Mouse (Mus musculus) heart, embryonic 16.5 days (tissue): ENCODE measurements around the gene Espn. TPM values are rescaled to one million over a fixed set of nuclear protein-coding genes. Genes with fewer than 3 reads are reported as not detected.
A peak's percentile ranks its signal among the peaks of the same experiment; 100 is the strongest.

Experiments
- ATAC-seq: fragments of 200-750 bp; cut with Nextera tagmentation; replicated peaks from 2 replicates; pipeline ENCODE4 v1.8.0; 2017; ENCODE audit warnings: moderate number of reproducible peaks; ENCODE audit not compliant: insufficient read depth, low FRiP score; ENCODE audit errors: extremely low read depth
- H3K27ac ChIP-seq: fragments of 300-500 bp; sonication (generic); 2 replicates; pipeline ENCODE4 v1.5.1; 2014; ENCODE audit warnings: mild to moderate bottlenecking, low read length, control low read depth, moderate library complexity
- H3K27me3 ChIP-seq: fragments of 300-500 bp; sonication (generic); 2 replicates; pipeline ENCODE4 v1.6.1; 2014; ENCODE audit warnings: low read length, mixed read lengths; ENCODE audit not compliant: control insufficient read depth, insufficient read depth
- H3K36me3 ChIP-seq: fragments of 300-500 bp; sonication (generic); 2 replicates; pipeline ENCODE4 v1.6.1; 2014; ENCODE audit not compliant: control insufficient read depth, insufficient read depth
- H3K4me1 ChIP-seq: fragments of 300-500 bp; sonication (generic); 2 replicates; pipeline ENCODE4 v1.6.1; 2014; ENCODE audit warnings: low read length, mixed read lengths; ENCODE audit not compliant: control insufficient read depth, insufficient read depth
- H3K4me2 ChIP-seq: fragments of 300-500 bp; sonication (generic); 2 replicates; pipeline ENCODE4 v1.6.1; 2014; ENCODE audit warnings: low read depth, mild to moderate bottlenecking, control low read depth, low read length
- H3K4me3 ChIP-seq: fragments of 300-500 bp; sonication (generic); 2 replicates; pipeline ENCODE4 v1.5.1; 2014; ENCODE audit warnings: mild to moderate bottlenecking, control low read depth, low read length
- H3K9ac ChIP-seq: fragments of 300-500 bp; sonication (generic); 2 replicates; pipeline ENCODE4 v1.6.1; 2014; ENCODE audit warnings: low read length, control low read depth
- H3K9me3 ChIP-seq: fragments of 300-500 bp; sonication (generic); replicated peaks from 2 replicates; pipeline ENCODE4 v1.6.1; 2016; ENCODE audit warnings: low read length; ENCODE audit not compliant: control insufficient read depth
- WGBS: fragments of 180-500 bp; shearing (Covaris S2); extraction: QIAGEN DNeasy Blood & Tissue Kit; methylation state at CpG from one replicate; pipeline ENCODE4 v1.1.7; 2014; 5-methylcytosine and 5-hydroxymethylcytosine counted together
- polyA plus RNA-seq: library from polyadenylated mRNA; unstranded; fragments of >200 nt; fragmentation: Nextera tagmentation; extraction: Ambion mirVana; gene quantifications from 2 replicates; pipeline ENCODE4 v1.2.1, GENCODE M21; 2015

Gene Espn
- polyA plus RNA-seq = 1.3 and 1.5 TPM in 2 replicates

DNA sequence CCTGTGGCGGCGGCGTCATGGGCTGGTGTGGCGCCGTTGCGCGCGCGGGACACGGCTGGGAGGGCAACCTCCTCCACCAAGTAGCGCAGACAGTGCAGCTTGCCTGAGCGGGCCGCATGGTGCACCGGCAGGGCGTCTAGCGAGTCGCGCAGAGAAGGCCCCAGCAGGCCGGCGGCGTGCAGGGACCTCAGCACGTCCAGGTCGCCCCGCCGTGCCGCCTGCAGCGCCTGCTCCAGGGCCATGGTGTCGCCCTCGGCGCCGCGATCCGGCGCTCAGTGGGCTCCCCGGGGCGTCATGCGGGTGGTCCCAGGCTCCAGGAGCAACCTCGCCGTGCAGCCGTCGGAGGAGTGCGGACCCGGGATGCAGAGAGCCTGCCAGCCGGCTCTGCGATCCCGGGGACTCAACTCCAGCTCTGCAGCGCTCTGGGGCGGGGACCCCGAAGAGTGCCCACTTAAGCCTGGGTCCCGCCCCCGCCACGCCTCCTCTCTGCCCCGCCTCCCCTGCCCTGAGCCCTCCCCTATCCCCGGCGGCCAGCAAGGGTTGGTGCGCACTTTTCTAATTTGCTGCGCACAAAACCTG, at the start of gene Espn:
Gene Espn (minus strand): TSS at position 406 of the 579 bp plus-strand sequence.
- peak within 1 kb of the TSS; percentile 63 for H3K9ac ChIP-seq
- H3K27me3 ChIP-seq = peaks cover 48% of the 10 kb centered on the region
- no peaks in the 10 kb centered on the region for H3K36me3 ChIP-seq
- under 1% methylated on average over 57 of the region's 57 CpGs for WGBS
- H3K9me3 ChIP-seq = no peaks in the 10 kb centered on the region
- peak within 1 kb of the TSS; percentile 83 for H3K4me2 ChIP-seq
- H3K27ac ChIP-seq = no peak within 1 kb of the TSS
- H3K4me1 ChIP-seq = peaks cover 15% of the 10 kb centered on the region
- ATAC-seq = peak; percentile 85
- peak within 1 kb of the TSS; percentile 58 for H3K4me3 ChIP-seq

DNA sequence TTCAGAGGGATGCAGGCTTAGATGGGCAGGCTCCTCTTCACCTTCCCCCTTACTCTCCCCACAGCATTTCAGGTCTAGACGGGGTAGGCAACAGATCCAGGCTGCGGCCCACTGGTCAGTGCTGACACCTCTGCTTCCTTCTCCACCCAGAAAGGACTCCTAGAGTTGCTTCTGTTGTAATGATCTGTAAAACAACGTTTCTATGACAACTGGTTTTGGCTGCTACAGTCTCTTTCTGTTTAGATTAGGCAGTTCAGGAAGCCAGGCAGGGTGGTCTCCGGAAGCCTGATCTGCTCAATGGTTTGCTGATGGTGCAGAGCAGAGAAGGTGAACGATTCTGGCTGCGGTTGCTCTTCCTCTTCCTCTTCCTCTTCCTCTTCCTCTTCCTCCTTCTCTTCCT, 49.3 kb upstream of the Espn start:
- Histone ChIP-seq H3K4me1 (peaks cover 39% of the 10 kb centered on the region), H3K4me2 (no peak overlapping the region), H3K9ac (no peak overlapping the region), H3K27ac (no peak overlapping the region), H3K9me3 (no peaks in the 10 kb centered on the region), H3K4me3 (no peak overlapping the region), H3K36me3 (no peaks in the 10 kb centered on the region), H3K27me3 (no peaks in the 10 kb centered on the region)
- WGBS = 46% methylated on average over 6 of the region's 6 CpGs
- peak; percentile 49; the same call in 1 of the 2 replicates for ATAC-seq

DNA sequence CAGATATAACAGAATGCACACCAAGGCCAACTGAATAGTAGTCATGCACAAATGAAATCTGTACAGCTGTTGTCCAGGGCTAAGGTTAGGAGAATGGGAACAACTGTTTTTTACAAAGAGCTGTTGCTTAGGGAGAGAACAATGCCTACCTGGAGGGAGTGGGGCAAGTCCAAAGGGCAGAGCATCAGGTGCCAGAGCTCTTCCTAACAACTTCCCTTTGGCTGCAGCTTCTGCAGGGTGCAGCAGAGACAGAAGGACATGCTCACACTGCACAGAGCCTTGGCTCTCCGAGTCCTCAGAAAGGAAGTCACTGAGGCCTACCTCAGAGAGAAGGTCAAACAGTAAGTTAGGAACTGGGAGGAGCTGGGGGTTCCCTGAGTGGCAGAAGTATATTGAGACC, 47.4 kb upstream of the Espn start:
- no peak for ATAC-seq
- WGBS = 59% methylated on average over 1 of the region's 1 CpGs
- Histone ChIP-seq H3K9ac (no peak overlapping the region), H3K4me1 (peaks cover 36% of the 10 kb centered on the region), H3K36me3 (no peaks in the 10 kb centered on the region), H3K4me3 (no peak overlapping the region), H3K9me3 (no peaks in the 10 kb centered on the region), H3K27ac (no peak overlapping the region), H3K27me3 (no peaks in the 10 kb centered on the region), H3K4me2 (no peak overlapping the region)

DNA sequence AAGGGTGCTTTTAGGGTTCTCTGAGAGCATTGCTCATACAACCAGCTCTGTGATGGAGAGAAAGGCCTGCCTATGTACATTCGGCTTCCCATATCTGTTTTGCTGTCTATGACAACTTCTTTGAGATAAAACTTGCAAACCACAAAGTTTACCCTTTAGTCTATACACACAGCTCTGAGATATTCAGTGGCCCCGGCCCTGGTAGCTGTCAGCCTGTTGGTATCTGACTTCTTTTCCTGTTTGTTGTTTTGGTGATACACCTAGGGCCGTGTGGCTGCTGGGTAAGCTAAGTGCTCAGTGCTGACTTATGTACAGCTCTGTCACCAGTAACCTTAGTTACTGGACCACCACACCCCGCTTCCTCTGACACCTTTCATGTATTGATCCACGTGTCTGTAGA, 45.4 kb upstream of the Espn start:
- ATAC-seq = no peak
- Histone ChIP-seq H3K4me1 (peaks cover 18% of the 10 kb centered on the region), H3K36me3 (no peaks in the 10 kb centered on the region), H3K27ac (no peak overlapping the region), H3K4me2 (no peak overlapping the region), H3K9me3 (no peaks in the 10 kb centered on the region), H3K27me3 (no peaks in the 10 kb centered on the region), H3K4me3 (no peak overlapping the region), H3K9ac (no peak overlapping the region)
- 56% methylated on average over 5 of the region's 5 CpGs for WGBS

- H3K4me2 ChIP-seq = no peak overlapping the region
- H3K36me3 ChIP-seq = no peaks in the 10 kb centered on the region
- H3K9me3 ChIP-seq = no peaks in the 10 kb centered on the region
- H3K27me3 ChIP-seq = no peaks in the 10 kb centered on the region
- peaks cover 9% of the 10 kb centered on the region; the same call in 1 of the 2 replicates for H3K4me1 ChIP-seq
- 91% methylated on average over 8 of the region's 9 CpGs for WGBS
- H3K4me3 ChIP-seq = no peak overlapping the region
- no peak overlapping the region for H3K9ac ChIP-seq
- no peak for ATAC-seq
- no peak overlapping the region for H3K27ac ChIP-seq
These were observed 44.1 kb upstream of the Espn start for GRCm38 (mm10) chr4:152196276-152196675.

DNA sequence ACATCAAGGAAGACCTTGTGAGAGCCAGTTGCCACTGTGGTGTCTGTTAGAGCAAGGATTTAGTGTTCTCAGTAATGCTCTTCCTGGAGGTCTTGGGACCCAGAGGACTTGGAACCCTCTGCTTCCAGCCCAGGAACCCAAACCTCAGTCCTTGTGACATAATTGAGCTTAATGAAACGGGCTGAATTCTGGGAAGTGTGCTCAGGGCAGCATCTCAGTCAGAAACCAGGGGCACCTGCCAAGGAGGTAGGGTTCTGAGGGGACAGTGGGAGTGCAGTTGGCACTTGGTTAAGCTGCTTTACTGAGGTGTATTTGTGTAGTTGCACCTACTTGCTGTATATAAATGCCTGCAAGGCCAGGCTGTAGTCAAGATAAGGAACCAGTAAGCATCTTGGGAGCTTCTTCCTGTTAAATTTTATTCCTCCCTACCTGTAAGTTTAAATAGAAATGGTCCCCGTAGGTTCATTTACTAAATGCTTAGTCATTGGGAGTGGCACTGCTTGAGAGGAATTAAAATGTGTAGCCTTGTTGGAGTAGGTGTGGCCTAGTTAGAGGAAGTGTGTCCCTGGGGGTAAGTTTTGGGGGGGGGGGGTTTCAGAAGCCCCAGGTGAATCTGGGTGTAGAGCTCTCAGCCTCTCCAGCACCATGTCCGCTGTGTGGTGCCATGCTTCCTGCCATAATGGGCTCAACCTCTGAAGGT, 42.5 kb upstream of the Espn start:
- no peaks in the 10 kb centered on the region for H3K36me3 ChIP-seq
- H3K4me3 ChIP-seq = no peak overlapping the region
- WGBS = 76% methylated on average over 3 of the region's 3 CpGs
- no peak for ATAC-seq
- H3K9ac ChIP-seq = no peak overlapping the region
- H3K4me2 ChIP-seq = no peak overlapping the region
- peaks cover 20% of the 10 kb centered on the region for H3K4me1 ChIP-seq
- H3K27ac ChIP-seq = no peak overlapping the region
- H3K27me3 ChIP-seq = no peaks in the 10 kb centered on the region
- no peaks in the 10 kb centered on the region for H3K9me3 ChIP-seq

DNA sequence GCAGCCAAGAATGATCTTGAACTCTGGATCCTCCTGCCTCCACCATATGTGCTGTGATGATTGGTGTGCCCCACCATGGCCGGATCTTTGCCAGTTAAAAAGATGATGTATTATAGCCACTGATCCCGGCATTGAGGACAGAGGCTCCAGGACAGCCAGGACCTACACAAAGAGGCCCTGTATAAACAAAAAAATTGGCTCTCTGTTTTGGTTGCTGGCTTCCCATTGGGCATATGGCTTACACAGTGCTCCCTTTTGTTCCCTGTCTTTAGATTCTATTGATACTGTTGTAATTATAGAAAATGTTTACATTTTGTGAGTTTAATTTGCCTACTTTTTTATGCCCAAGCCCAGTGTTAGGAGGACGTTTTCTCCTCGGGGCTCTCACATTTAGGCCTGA, 40.4 kb upstream of the Espn start:
- no peak overlapping the region for H3K4me2 ChIP-seq
- H3K4me3 ChIP-seq = no peak overlapping the region
- no peaks in the 10 kb centered on the region for H3K36me3 ChIP-seq
- no peaks in the 10 kb centered on the region for H3K9me3 ChIP-seq
- no peak overlapping the region for H3K27ac ChIP-seq
- ATAC-seq = no peak
- no peak overlapping the region for H3K9ac ChIP-seq
- no peaks in the 10 kb centered on the region for H3K27me3 ChIP-seq
- 64% methylated on average over 4 of the region's 4 CpGs for WGBS
- peaks cover 22% of the 10 kb centered on the region for H3K4me1 ChIP-seq

GRCm38 (mm10) chr4:152190701-152191100, 38.5 kb upstream of the Espn start:
- 52% methylated on average over 5 of the region's 5 CpGs for WGBS
- no peak overlapping the region for H3K4me3 ChIP-seq
- H3K36me3 ChIP-seq = no peaks in the 10 kb centered on the region
- ATAC-seq = no peak
- H3K4me2 ChIP-seq = no peak overlapping the region
- no peaks in the 10 kb centered on the region for H3K27me3 ChIP-seq
- H3K27ac ChIP-seq = peak overlapping the region; percentile 17
- H3K9me3 ChIP-seq = no peaks in the 10 kb centered on the region
- H3K9ac ChIP-seq = no peak overlapping the region; the same call in 1 of the 2 replicates
- peaks cover 38% of the 10 kb centered on the region for H3K4me1 ChIP-seq

GRCm38 (mm10) chr4:152190096-152190653, 38.0 kb upstream of the Espn start:
- 62% methylated on average over 11 of the region's 11 CpGs for WGBS

More at GRCm38 (mm10) chr4:152190096-152190653, 38.0 kb upstream of the Espn start:
- Histone ChIP-seq H3K27me3 (no peaks in the 10 kb centered on the region), H3K27ac (peak overlapping the region; percentile 17), H3K9ac (no peak overlapping the region), H3K4me3 (no peak overlapping the region), H3K4me1 (peaks cover 43% of the 10 kb centered on the region), H3K36me3 (no peaks in the 10 kb centered on the region), H3K9me3 (no peaks in the 10 kb centered on the region), H3K4me2 (no peak overlapping the region)
- ATAC-seq = no peak
